Mouse (Mus musculus) mesoderm, embryonic 11.5 days (tissue): ENCODE measurements around the gene Mucl3.

Experiments
- DNase-seq: peaks from one replicate; pipeline ENCODE4 v3.0.0-alpha.2; 2012; ENCODE audit warnings: low read depth, low spot score

Gene Mucl3

GRCm38 (mm10) chr17:35643609-35644236, at the start of gene Mucl3:
Gene Mucl3, minus strand, starts transcription at chr17:35643695.
- no peak for DNase-seq

GRCm38 (mm10) chr17:35692368-35692767, 48.9 kb upstream of the Mucl3 start:
- DNase-seq: no peak

GRCm38 (mm10) chr17:35691811-35692210, 48.3 kb upstream of the Mucl3 start:
- DNase-seq: no peak

DNA sequence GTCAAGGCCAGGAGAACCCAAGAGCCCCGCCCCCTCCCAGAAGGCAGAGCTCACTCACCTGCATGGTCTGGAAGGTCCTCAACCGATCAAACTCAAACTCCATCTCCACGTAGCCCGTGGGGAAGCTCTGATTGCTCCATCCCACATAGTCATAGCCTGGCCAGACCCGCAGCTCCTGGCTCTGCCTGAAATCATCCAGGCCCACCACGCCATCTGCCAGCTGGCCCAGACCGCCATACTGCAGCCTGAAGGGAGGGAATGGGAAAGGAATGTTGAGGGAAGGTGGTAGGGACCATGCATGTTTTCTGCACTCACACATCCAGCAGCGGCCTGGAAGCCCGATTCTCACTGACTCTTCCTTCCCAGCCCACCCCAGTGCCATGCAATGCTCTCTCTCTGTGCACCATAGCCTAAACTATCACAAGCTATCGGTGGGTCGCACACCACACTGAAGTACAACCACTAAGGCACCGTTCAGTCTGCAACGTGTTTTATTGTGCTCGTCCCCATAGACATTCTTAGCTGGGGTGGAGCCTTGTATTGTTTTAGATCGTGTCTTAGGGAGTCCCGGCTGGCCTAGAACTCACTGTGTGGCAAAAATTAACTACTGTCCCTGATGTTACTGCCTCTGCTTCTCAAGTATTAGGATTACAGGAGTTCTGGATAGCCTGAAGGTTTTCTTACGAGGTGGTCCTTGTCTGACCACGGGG, 46.6 kb upstream of the Mucl3 start:
- DNase-seq: no peak

DNA sequence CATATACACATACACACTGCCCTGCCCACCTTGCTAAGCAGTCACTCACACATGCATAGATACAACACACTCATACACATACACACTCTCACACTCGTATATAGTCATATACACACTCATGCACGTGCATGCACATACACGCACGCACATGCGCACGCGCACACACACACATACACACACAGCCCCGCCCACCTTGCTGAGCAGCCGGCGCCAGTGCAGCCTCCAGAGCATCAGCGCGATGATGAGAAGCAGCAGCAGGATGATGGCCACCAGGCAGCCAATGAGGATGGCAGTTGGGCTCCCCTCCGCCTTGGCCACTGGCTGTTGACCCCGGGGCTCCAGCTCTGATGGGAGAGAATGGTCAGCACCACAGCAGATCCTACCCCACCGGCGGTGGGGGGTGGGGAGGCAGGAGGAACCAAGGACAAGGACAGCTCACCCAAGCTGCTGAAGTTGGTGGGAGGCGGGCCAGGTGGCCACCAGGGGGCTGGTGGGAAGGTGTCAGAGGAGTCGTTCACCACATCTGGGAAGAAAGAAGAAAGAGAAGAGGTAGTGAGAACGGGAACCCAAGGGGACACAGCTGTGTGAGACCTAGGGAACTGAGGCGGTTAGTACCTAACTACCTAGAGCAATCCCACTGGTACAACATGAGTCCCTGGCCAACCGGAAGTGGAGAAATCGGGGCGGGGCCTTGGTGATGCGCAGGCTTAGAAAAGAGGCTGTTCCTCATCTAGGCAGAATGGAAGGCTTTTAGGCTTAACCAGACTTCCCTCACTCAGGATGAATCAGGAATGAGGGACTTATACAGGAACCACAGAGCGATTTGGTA, 45.1 kb upstream of the Mucl3 start:
- DNase-seq: no peak

DNA sequence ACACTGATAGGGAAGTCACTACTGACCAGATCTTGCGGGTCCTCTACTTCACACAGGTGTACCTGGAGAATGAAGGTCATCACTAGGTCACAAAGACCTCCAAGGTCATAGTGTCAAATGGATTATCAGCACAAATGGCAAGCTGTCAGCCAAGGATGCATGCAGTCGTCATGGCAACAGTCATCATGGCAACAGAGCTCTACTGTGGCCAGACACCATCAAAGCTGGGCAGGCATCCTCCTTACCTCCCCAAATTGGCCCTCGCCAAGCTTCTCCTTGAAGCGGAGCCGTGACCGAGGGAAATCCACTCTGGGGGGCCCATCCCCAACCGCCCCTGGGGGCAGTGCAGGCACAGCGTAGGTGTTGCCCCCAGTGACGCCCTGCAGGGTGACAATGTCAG, 41.6 kb upstream of the Mucl3 start:
- peak; percentile 34 for DNase-seq

GRCm38 (mm10) chr17:35681986-35682385, 38.5 kb upstream of the Mucl3 start:
- no peak for DNase-seq

DNA sequence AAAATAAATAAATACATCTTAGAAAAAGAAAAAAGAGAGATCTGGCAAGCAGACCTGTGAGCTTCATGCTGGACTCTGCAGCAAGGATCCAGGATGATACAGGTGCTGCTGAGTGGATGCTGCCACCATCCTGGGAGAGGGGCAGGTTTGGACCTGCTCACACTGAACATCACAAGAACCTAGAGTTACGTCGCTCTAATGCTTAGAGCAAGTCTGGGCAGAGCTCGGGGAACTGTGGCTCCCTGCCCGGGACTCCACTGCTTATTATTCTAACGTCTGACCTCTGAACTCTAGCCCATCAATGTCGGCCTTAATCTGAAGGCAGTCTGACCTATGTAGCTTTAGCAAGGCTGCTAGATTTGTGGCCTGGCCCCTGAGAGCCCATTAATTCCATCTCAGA, 37.1 kb upstream of the Mucl3 start:
- peak; percentile 51 for DNase-seq

- peak; percentile 91 for DNase-seq
These were observed 30.0 kb upstream of the Mucl3 start, which contains the start of gene Gtf2h4 for GRCm38 (mm10) chr17:35673416-35674035. Gene Gtf2h4, minus strand, starts transcription at chr17:35673739.

GRCm38 (mm10) chr17:35672527-35672926, 29.0 kb upstream of the Mucl3 start:
- DNase-seq: no peak

- no peak for DNase-seq
These were observed 28.4 kb upstream of the Mucl3 start for GRCm38 (mm10) chr17:35671846-35672245.

DNA sequence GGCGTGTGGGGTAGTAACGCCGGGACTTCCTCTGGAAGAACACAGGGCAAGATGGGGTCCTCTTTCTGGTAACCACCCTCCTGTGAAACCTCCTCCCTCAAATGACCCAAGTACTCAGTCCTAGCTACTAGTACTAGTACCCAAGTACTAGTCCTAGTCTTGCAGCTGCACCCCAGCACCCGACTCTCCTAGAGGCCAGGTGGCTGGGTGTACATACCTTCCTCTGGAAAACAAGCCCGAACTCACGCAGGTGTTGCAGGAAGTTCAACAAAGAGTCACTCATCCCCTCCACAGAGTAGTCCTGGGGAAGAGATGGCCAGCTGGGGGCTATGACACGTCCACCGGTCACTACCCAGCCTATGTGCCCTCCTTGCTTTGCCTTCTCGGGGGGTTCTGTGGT, 26.2 kb upstream of the Mucl3 start:
- DNase-seq: no peak

GRCm38 (mm10) chr17:35667334-35668065, 24.0 kb upstream of the Mucl3 start, which contains the start of gene Vars2:
Gene Vars2, minus strand, starts transcription at chr17:35667592.
- DNase-seq: peak; percentile 97

- peak; percentile 53 for DNase-seq
These were observed 23.4 kb upstream of the Mucl3 start for GRCm38 (mm10) chr17:35666851-35667256.

GRCm38 (mm10) chr17:35665957-35666515, 22.5 kb upstream of the Mucl3 start:
- no peak for DNase-seq

DNA sequence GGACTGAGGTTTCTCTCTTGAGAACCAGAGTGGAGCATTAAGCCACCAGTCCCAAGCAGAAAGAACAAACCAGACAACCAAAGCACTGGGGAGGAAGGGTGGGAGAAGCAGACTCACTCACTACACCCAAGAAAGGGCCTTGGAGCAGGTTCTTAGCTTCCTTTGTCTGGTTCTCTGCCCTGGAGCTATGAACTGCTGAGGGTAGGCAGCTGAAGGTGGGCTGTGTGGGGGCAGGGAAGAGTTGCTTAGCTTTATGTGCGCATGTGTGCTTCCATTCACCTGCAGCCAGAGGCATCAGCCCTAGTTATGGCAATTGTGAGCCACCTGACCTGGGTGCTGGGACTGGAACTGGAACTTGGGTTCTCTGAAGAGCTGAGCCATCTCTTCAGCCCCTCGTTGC, 9.6 kb upstream of the Mucl3 start:
- DNase-seq: no peak

DNA sequence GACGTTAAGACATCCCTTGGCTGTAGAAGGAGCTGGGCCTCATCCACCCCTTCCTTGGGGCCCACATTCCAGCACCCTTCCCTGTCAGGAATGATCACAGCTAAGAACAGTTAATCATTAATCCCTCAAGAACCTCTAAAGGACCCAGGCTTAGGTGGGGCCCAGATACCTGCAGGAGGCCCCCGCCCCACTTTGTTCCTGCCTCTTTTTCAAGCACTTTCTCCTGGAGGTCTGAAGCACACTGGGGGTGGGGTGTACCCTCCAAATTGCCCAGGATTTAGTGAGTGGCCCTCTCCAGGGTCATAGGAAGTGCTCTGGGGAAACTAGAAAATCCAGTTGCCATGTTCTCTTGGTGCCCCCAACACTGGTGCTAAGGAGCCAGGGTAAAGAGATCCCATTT, 5.9 kb upstream of the Mucl3 start:
- DNase-seq: no peak

- DNase-seq: no peak
These were observed 4.1 kb downstream of the Mucl3 start for GRCm38 (mm10) chr17:35639352-35639751.

DNA sequence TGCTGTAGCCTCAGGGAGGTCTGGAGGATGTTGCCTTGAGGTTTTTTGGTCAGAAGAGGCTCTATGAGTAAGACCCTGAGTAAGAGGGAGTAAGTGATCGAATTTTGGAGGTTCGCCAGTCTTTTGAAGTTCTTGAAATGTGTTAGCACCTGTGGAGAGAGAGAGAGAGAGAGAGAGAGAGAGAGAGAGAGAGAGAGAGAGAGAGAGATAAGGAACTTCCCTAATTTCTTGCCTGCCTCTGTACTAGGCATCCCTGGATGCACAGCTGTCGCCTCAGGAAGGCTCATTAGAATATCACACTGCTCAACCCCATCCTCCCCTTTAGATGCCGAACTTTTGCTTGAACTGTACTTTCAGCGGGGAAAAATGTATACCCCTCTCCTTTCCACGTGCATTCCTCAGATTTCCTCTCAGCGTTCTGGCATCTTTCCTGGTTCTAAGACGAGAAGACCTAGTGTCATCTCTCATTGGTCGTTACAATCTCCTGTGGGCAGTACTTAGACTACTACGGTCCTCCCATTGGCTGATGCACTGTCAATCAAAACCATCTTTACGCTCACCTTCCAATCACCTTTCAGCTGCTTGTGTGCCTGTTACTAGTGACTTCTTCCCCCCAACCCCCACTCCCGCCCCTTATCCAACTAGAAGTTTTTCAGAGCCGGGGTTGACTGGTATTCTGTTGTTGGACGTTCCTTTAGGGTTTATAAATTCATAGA, 4.9 kb downstream of the Mucl3 start:
- peak; percentile 66 for DNase-seq

DNA sequence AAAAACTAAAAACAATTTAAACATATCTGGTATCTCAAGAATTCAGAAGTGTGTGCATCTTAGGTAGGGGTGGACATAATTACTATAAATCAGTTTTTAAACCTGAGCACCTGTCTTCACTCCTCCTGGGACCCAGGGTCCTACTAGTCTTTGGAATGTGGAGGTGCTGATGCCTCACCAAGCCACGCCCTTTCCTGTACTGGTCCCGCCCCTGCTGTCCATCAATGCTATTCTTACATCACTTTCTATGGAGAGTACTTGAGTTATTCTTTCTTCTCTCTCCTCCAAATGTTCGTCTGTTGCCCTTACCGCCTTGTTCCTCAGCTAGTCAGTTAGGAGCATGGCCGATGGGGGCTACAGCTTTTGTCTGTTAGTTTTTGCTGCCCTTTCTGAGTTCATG, 7.1 kb downstream of the Mucl3 start:
- DNase-seq: peak; percentile 14
